Mouse (Mus musculus): ENCODE measurements around the gene 6720489N17Rik. TPM values are rescaled to one million over a fixed set of nuclear protein-coding genes. Genes with fewer than 3 reads are reported as not detected.
"Not testable (repeated sequence)": the region's sequence is repeated elsewhere in the genome, so short reads cannot be mapped to it uniquely, and the experiment has no call there.

Gene 6720489N17Rik
- polyA plus RNA-seq, 1 experiment from 2014 or later: 23.2 TPM

DNA sequence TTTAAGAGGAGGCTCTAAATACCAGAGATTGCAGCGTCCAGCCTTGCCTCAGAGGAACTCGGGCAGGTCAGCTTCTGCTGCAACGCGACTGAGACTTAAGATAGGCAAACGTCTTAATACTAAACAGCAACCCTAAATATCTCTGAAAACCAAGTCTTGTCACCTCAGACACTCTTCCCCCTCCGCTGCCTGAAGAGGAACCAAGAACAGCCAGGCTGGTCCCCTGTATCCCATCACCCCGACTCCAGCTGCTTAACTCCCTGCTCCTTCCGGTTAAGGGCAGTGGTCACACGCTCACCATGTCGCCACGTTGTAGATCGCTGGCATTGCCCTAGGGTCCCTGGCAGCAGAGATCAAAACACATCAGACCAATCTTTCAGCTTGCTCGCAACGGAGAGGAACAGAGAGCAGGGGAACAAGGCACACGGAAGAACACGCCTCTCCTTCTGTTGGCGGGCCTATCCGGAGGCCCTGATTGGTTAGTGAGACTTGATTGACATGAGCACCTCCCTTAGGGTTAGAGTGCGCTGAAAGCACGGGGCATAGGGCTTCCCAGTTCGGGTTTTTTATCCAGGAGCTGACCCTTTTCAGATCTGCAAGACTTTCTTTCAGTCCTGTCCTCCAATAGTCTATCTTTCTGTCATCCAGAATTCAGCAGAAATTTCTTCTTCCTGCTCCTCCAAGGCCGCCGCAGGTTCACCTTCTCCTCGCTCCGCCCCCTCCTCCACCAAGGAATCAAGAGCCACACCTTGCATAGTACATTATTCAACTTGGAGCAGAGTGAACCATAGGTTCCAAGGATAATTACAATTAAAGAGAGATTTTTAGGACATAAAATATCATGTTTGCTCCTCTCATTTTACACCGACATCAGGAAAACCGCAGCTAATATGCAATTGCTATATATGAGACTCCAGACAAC lies 65.5 kb downstream of the 6720489N17Rik start, which contains the start of gene Zfp935:
Gene Zfp935 (minus strand): TSS at position 323 of the 922 bp plus-strand sequence.
- not testable (repeated sequence) for H3K9me3 ChIP-seq (replicated peaks; ENCODE audit: control insufficient read depth, low read length); H3K36me3 ChIP-seq (replicated peaks; ENCODE audit: control insufficient read depth, insufficient read depth, low read depth, low read length); H3K4me2 ChIP-seq (ENCODE audit: low read depth, low read length); H3K4me1 ChIP-seq (ENCODE audit: control insufficient read depth, insufficient read depth, low read length); H3K27ac ChIP-seq (replicated peaks; ENCODE audit: low read depth, low read length); ATAC-seq (replicated peaks; ENCODE audit: insufficient number of reproducible peaks, low FRiP score, low TSS enrichment, low read depth); H3K27me3 ChIP-seq (ENCODE audit: control insufficient read depth, insufficient read depth, low read length)
- peak within 1 kb of the TSS; percentile 56 for H3K9ac ChIP-seq (replicated peaks; ENCODE audit: low read length)
- peak within 1 kb of the TSS; percentile 37 for H3K4me3 ChIP-seq (ENCODE audit: low read depth, low read length)
- peak; percentile 30 for DNase-seq (ENCODE audit: low spot score)
- 2% methylated on average over 25 of the region's 27 CpGs for WGBS

Small RNA genes within 50 kb of the gene (microRNA-seq; reads per million reads assigned to microRNA genes)
- not detected for gene Gm24020 (ENCODE audit: borderline number of aligned reads)

Other genes starting within 250 kb of the 6720489N17Rik start
- gene Gm3604, start 241.0 kb downstream of the 6720489N17Rik start, polyA plus RNA-seq (2014; fragmentation: Nextera tagmentation; extraction: Ambion mirVana): 5.6 and 5.8 TPM in 2 replicates
- gene Gm49359, start 157.3 kb downstream of the 6720489N17Rik start, polyA plus RNA-seq (2014; fragmentation: Nextera tagmentation; extraction: Ambion mirVana): 10.6 and 12.5 TPM in 2 replicates
- gene Zfp935, start 65.7 kb downstream of the 6720489N17Rik start, polyA plus RNA-seq (2014; fragmentation: Nextera tagmentation; extraction: Ambion mirVana): 1.5 TPM in 1 of 2 replicates, not detected in the other
- gene Zfp934, start 53.0 kb downstream of the 6720489N17Rik start, polyA plus RNA-seq (2014; fragmentation: Nextera tagmentation; extraction: Ambion mirVana): 27.2 and 27.4 TPM in 2 replicates
- gene Platr25, start 136.5 kb upstream of the 6720489N17Rik start, polyA plus RNA-seq (2014; fragmentation: Nextera tagmentation; extraction: Ambion mirVana): 42.7 and 46.6 TPM in 2 replicates
- 13.5 and 16.4 TPM in 2 replicates for gene Gm5141, start 161.6 kb upstream of the 6720489N17Rik start, polyA plus RNA-seq (2014; fragmentation: Nextera tagmentation; extraction: Ambion mirVana)
- 0.21 and 0.22 TPM in 2 replicates for gene Fbp2, start 234.2 kb upstream of the 6720489N17Rik start, polyA plus RNA-seq (2014; fragmentation: Nextera tagmentation; extraction: Ambion mirVana)